Mouse (Mus musculus): Measurements from ENCODE around the gene Vti1a.

The Vti1a gene

GRCm38 (mm10) chr19:55597296-55597695 is 281.2 kb downstream of the Vti1a start:
- H3K4me1 ChIP-seq (replicated peaks; ENCODE audit: low read depth, low read length): peaks cover 18% of the 10 kb centered on the region
- no peaks in the 10 kb centered on the region for H3K9me3 ChIP-seq (ENCODE audit: low read length)
- H3K36me3 ChIP-seq (ENCODE audit: insufficient read depth, low read length): no peaks in the 10 kb centered on the region
- TF ChIP-seq NANOG (IDR thresholded peaks at IDR 0.05; ENCODE audit: borderline replicate concordance, low read length): no peak
- TF ChIP-seq CTCF (conservative IDR thresholded peaks at IDR 0.05; ENCODE audit: low read length): no peak
- TF ChIP-seq POU5F1 (IDR thresholded peaks at IDR 0.05; ENCODE audit: borderline replicate concordance, low read length): no peak
- H3K27me3 ChIP-seq (ENCODE audit: insufficient read depth, low read length): peaks cover 35% of the 10 kb centered on the region
- no peak overlapping the region for H3K4me3 ChIP-seq (replicated peaks; ENCODE audit: low read length)

GRCm38 (mm10) chr19:55597951-55598350 is 281.9 kb downstream of the Vti1a start:
- TF ChIP-seq CTCF (conservative IDR thresholded peaks at IDR 0.05; ENCODE audit: low read length) (no peak), POU5F1 (IDR thresholded peaks at IDR 0.05; ENCODE audit: borderline replicate concordance, low read length) (no peak), NANOG (IDR thresholded peaks at IDR 0.05; ENCODE audit: borderline replicate concordance, low read length) (no peak)
- Histone ChIP-seq H3K4me1 (replicated peaks; ENCODE audit: low read depth, low read length) (peaks cover 18% of the 10 kb centered on the region), H3K9me3 (ENCODE audit: low read length) (no peaks in the 10 kb centered on the region), H3K27me3 (ENCODE audit: insufficient read depth, low read length) (peaks cover 28% of the 10 kb centered on the region), H3K36me3 (ENCODE audit: insufficient read depth, low read length) (no peaks in the 10 kb centered on the region), H3K4me3 (replicated peaks; ENCODE audit: low read length) (no peak overlapping the region)

GRCm38 (mm10) chr19:55599124-55599523 is 283.0 kb downstream of the Vti1a start:
- Histone ChIP-seq H3K9me3 (ENCODE audit: low read length) (no peaks in the 10 kb centered on the region), H3K36me3 (ENCODE audit: insufficient read depth, low read length) (no peaks in the 10 kb centered on the region), H3K4me3 (replicated peaks; ENCODE audit: low read length) (no peak overlapping the region), H3K4me1 (replicated peaks; ENCODE audit: low read depth, low read length) (peaks cover 15% of the 10 kb centered on the region), H3K27me3 (ENCODE audit: insufficient read depth, low read length) (peaks cover 19% of the 10 kb centered on the region)
- no peak for TF ChIP-seq CTCF (conservative IDR thresholded peaks at IDR 0.05; ENCODE audit: low read length)
- no peak for TF ChIP-seq NANOG (IDR thresholded peaks at IDR 0.05; ENCODE audit: borderline replicate concordance, low read length)
- no peak for TF ChIP-seq POU5F1 (IDR thresholded peaks at IDR 0.05; ENCODE audit: borderline replicate concordance, low read length)

- no peaks in the 10 kb centered on the region for H3K27me3 ChIP-seq (ENCODE audit: insufficient read depth, low read length)
- no peaks in the 10 kb centered on the region for H3K36me3 ChIP-seq (ENCODE audit: insufficient read depth, low read length)
- peaks cover 4% of the 10 kb centered on the region for H3K4me1 ChIP-seq (replicated peaks; ENCODE audit: low read depth, low read length)
- no peaks in the 10 kb centered on the region for H3K9me3 ChIP-seq (ENCODE audit: low read length)
- H3K4me3 ChIP-seq (replicated peaks; ENCODE audit: low read length): no peak overlapping the region
- TF ChIP-seq NANOG (IDR thresholded peaks at IDR 0.05; ENCODE audit: borderline replicate concordance, low read length): no peak
- no peak for TF ChIP-seq CTCF (conservative IDR thresholded peaks at IDR 0.05; ENCODE audit: low read length)
- TF ChIP-seq POU5F1 (IDR thresholded peaks at IDR 0.05; ENCODE audit: borderline replicate concordance, low read length): no peak
Measured at GRCm38 (mm10) chr19:55607725-55608124, 291.6 kb downstream of the Vti1a start.

- no peaks in the 10 kb centered on the region for H3K36me3 ChIP-seq (ENCODE audit: insufficient read depth, low read length)
- no peaks in the 10 kb centered on the region; the same call in 1 of the 2 replicates for H3K27me3 ChIP-seq (ENCODE audit: insufficient read depth, low read length)
- peaks cover 8% of the 10 kb centered on the region for H3K4me1 ChIP-seq (replicated peaks; ENCODE audit: low read depth, low read length)
- no peak overlapping the region for H3K4me3 ChIP-seq (replicated peaks; ENCODE audit: low read length)
- H3K9me3 ChIP-seq (ENCODE audit: low read length): no peaks in the 10 kb centered on the region
- TF ChIP-seq POU5F1 (IDR thresholded peaks at IDR 0.05; ENCODE audit: borderline replicate concordance, low read length) (no peak), NANOG (IDR thresholded peaks at IDR 0.05; ENCODE audit: borderline replicate concordance, low read length) (no peak), CTCF (conservative IDR thresholded peaks at IDR 0.05; ENCODE audit: low read length) (no peak)
Measured at GRCm38 (mm10) chr19:55608858-55609375, 292.8 kb downstream of the Vti1a start.

GRCm38 (mm10) chr19:55609806-55610205 is 293.7 kb downstream of the Vti1a start:
- H3K36me3 ChIP-seq (ENCODE audit: insufficient read depth, low read length): no peaks in the 10 kb centered on the region
- H3K4me3 ChIP-seq (replicated peaks; ENCODE audit: low read length): no peak overlapping the region
- H3K4me1 ChIP-seq (replicated peaks; ENCODE audit: low read depth, low read length): peaks cover 8% of the 10 kb centered on the region
- no peaks in the 10 kb centered on the region for H3K9me3 ChIP-seq (ENCODE audit: low read length)
- H3K27me3 ChIP-seq (ENCODE audit: insufficient read depth, low read length): no peaks in the 10 kb centered on the region; the same call in 1 of the 2 replicates
- TF ChIP-seq POU5F1 (IDR thresholded peaks at IDR 0.05; ENCODE audit: borderline replicate concordance, low read length): no peak
- no peak for TF ChIP-seq CTCF (conservative IDR thresholded peaks at IDR 0.05; ENCODE audit: low read length)
- no peak for TF ChIP-seq NANOG (IDR thresholded peaks at IDR 0.05; ENCODE audit: borderline replicate concordance, low read length)

- H3K9me3 ChIP-seq (ENCODE audit: low read length): peaks cover 16% of the 10 kb centered on the region
- no peak for TF ChIP-seq POU5F1 (IDR thresholded peaks at IDR 0.05; ENCODE audit: borderline replicate concordance, low read length)
- no peak for TF ChIP-seq NANOG (IDR thresholded peaks at IDR 0.05; ENCODE audit: borderline replicate concordance, low read length)
- no peak for TF ChIP-seq CTCF (conservative IDR thresholded peaks at IDR 0.05; ENCODE audit: low read length)
- no peak overlapping the region for H3K4me3 ChIP-seq (replicated peaks; ENCODE audit: low read length)
- H3K4me1 ChIP-seq (replicated peaks; ENCODE audit: low read depth, low read length): peaks cover 8% of the 10 kb centered on the region
- no peaks in the 10 kb centered on the region for H3K36me3 ChIP-seq (ENCODE audit: insufficient read depth, low read length)
- peaks cover 3% of the 10 kb centered on the region for H3K27me3 ChIP-seq (ENCODE audit: insufficient read depth, low read length)
Measured at GRCm38 (mm10) chr19:55615743-55616142, 299.6 kb downstream of the Vti1a start.

- Histone ChIP-seq H3K4me1 (replicated peaks; ENCODE audit: low read depth, low read length) (peaks cover 8% of the 10 kb centered on the region), H3K36me3 (ENCODE audit: insufficient read depth, low read length) (no peaks in the 10 kb centered on the region), H3K4me3 (replicated peaks; ENCODE audit: low read length) (no peak overlapping the region), H3K9me3 (ENCODE audit: low read length) (peaks cover 16% of the 10 kb centered on the region), H3K27me3 (ENCODE audit: insufficient read depth, low read length) (peaks cover 3% of the 10 kb centered on the region)
- no peak for TF ChIP-seq NANOG (IDR thresholded peaks at IDR 0.05; ENCODE audit: borderline replicate concordance, low read length)
- no peak for TF ChIP-seq POU5F1 (IDR thresholded peaks at IDR 0.05; ENCODE audit: borderline replicate concordance, low read length)
- TF ChIP-seq CTCF (conservative IDR thresholded peaks at IDR 0.05; ENCODE audit: low read length): no peak
Measured at GRCm38 (mm10) chr19:55616276-55616675, 300.2 kb downstream of the Vti1a start.

GRCm38 (mm10) chr19:55616937-55617336 is 300.8 kb downstream of the Vti1a start:
- TF ChIP-seq POU5F1 (IDR thresholded peaks at IDR 0.05; ENCODE audit: borderline replicate concordance, low read length) (no peak), NANOG (IDR thresholded peaks at IDR 0.05; ENCODE audit: borderline replicate concordance, low read length) (no peak), CTCF (conservative IDR thresholded peaks at IDR 0.05; ENCODE audit: low read length) (no peak)
- Histone ChIP-seq H3K36me3 (ENCODE audit: insufficient read depth, low read length) (no peaks in the 10 kb centered on the region), H3K9me3 (ENCODE audit: low read length) (peaks cover 16% of the 10 kb centered on the region), H3K27me3 (ENCODE audit: insufficient read depth, low read length) (peaks cover 3% of the 10 kb centered on the region), H3K4me3 (replicated peaks; ENCODE audit: low read length) (no peak overlapping the region), H3K4me1 (replicated peaks; ENCODE audit: low read depth, low read length) (peaks cover 8% of the 10 kb centered on the region)
